Mouse (Mus musculus) cerebellum, adult 9-11 months (tissue): ENCODE data around the gene Nmrk2.

Source experiments
- DNase-seq: peaks from one replicate; pipeline ENCODE4 v3.0.0; 2022

The Nmrk2 gene

GRCm38 (mm10) chr10:81216260-81216659 is 14.4 kb upstream of the Nmrk2 start:
- no peak for DNase-seq

GRCm38 (mm10) chr10:81210154-81210553 is 8.3 kb upstream of the Nmrk2 start:
- DNase-seq, result no peak

- no peak for DNase-seq
Measured at GRCm38 (mm10) chr10:81204137-81204536, 2.3 kb upstream of the Nmrk2 start.

- no peak for DNase-seq
Measured at GRCm38 (mm10) chr10:81202978-81203720, 1.3 kb upstream of the Nmrk2 start.

DNA sequence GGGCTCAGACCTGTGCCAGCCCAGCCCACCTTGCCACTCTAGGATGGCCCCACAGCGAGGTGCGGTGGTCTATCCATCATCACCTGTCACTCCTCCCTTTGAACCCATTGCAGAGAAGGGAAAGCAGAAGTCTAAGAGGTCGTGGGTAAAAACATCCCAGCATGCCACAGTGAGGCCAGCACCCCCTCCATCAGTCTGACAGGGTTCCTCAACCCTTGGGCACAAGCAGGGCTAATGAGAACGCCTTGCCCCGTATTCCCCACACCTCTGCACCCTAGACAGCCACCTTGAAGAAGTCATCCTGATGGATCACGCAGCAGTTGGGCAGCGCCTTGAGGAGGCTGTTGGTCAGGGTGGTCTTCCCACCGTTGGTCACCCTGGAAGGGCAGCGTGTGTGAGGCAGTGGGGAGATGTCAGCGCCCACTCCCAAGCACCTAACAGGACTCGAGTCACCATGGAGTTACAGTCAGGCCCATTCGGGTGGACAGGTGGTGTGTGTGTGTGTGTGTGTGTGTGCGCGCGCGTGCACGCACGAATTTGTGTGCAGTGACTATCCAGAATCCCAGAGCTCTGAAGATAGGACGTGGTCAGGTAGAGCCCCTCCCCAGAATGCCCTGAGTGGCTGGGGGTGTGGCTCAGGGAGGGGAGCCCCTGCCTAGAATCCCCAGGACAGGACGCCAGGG is 1.1 kb downstream of the Nmrk2 start:
- DNase-seq, result no peak

- no peak for DNase-seq
Measured at GRCm38 (mm10) chr10:81200141-81200540, 1.7 kb downstream of the Nmrk2 start.

GRCm38 (mm10) chr10:81198990-81199389 is 2.9 kb downstream of the Nmrk2 start:
- no peak for DNase-seq

DNA sequence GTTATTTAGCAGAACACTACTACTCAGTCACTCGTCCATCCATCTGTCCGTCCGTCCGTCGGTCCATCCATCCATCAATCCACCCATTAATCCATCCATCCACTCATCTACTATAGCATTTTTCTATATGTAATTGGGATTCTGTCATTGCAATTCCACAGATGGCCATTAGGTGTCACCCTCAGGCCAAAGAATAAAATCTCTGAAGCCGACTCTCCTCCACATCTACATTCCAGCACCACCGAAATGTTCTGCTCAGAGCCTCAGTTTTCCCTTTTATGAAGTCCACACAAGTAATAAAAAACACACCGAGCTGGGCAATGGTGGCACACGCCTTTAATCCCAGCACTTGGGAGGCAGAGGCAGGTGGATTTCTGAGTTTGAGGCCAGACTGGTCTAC is 3.6 kb downstream of the Nmrk2 start:
- DNase-seq, result peak; percentile 67

DNA sequence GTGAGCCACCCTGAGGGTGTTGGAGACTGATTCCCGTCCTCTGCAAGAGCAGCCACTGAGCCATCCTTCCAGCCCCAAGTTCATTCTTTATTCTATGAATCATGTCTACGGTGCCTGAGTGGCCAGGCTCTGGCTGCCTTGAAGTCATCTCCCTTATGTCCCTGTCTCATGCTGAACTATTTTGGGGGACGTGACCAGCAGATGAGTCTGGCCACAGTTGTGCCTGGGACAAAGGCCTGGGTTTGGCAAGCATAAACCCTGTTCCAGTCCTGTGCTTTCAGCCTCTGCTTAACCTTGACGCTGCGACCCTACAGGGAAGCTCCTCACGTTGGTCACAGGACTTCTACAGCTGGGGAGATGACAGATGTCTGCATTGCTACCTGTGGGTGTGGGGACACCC is 4.5 kb downstream of the Nmrk2 start:
- no peak for DNase-seq

- peak; percentile 40 for DNase-seq
Measured at GRCm38 (mm10) chr10:81196470-81197065, 5.3 kb downstream of the Nmrk2 start.

DNA sequence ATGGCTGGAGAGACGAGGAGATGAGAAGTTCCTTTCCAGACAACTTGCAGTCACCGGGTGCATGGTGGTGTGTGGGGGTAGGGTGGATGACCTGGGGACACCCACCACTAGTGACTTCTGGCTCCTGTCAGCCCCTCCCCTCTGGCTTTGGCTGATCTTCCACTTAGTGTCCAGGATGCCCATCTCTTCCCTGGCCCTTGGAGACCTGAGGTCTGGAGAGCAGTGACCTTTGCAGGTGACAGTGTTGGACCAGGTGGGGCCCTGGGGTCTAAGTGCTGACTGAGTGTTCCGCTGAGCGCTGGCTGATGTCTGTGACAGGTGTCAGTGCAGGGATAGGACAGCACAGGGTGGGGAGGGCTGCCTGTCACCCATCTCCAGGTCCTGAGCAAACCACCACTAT is 6.6 kb downstream of the Nmrk2 start:
- DNase-seq, result peak; percentile 50

DNA sequence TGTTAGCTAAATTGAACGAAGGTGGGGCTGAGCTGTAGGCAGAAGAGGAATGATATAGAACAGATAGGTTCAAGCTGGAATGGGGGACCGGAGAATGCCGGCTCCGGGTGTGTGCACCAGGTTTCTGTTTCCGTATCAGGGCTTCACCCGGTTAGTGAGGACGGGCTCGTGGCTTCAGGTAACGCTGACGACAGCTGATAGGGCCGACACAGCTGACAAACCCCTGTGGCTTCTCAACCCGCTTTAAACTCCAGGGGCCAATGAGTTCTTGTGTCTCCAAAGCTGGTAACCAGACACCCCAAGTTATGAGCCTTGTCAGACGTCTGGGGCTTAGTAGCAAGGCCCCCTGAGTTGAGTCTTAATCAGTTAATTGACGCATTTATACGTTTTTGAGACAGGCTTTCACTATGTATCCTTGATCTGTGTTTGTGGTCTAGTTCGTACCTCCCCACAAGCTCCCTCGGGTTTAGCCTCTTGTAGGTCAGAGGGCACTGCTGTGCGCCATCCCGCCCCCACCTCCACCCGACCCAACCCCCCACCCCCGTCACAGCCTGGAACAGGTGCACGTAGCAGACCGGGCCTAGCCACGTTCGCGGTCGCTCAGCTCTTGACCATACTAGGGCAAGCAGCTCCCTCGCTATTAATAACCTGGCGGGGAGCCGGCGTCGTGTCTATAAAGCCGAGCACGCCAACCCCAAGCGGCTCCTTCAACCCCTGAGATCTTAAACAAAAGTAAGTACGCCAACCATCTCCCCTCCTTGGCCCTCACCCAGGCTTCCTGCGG is 7.7 kb downstream of the Nmrk2 start:
- DNase-seq, result peak; percentile 72

DNA sequence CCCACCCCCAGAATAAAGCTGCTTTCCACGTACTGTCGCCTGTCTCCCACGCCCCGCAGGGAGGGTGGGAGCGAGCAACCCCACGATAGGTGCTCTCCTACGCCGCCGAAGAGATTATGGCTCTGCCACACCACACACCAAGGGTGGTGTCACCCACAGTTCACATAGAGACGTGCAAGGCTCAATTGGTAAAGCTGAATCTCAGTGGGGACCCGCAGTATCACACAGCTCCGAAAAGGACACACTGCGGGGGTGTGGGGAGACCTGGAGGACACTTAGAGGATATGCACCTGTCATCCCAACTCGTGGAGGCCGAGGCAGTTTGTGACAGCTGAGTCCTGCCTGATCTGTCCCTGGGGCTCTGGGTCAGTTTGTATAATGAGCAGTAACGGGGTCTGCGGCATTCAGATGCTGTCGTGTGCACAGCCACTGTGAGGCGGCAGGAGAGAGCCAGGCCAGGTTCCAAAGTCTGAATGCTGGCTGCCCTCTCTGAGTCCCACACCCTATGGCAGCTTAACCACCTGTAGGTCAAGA is 8.8 kb downstream of the Nmrk2 start:
- DNase-seq, result peak; percentile 79

- peak; percentile 91 for DNase-seq
Measured at GRCm38 (mm10) chr10:81192270-81192967, 9.4 kb downstream of the Nmrk2 start.

DNA sequence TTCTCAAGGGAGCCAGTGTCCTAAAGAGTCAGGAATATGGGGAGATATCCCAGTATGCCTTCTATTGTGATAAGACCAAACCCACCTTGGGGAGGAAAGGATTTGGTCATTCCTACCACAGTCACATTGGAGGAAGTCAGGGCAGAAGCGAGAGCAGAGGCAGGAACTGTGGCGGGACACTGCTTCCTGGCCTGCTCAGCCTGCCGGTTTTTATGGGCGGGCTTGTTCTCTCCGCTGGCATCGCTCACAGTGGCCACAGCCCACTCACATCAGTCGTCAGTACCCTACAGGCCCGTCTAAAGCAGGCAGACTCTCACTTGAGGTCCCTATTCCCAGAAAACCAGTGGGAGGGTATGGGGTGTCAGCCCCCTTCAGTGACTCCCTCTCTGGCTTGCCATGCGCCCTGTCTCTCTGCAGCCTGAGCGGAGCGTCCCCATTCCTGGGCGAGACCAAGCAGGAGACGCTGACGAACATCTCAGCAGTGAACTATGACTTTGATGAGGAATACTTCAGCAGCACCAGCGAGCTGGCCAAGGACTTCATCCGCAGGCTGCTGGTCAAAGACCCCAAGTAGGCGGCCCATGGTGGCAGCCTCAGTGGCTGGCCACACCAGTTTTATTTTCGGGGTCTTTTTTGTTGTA is 10.4 kb downstream of the Nmrk2 start:
- DNase-seq, result peak; percentile 66

DNA sequence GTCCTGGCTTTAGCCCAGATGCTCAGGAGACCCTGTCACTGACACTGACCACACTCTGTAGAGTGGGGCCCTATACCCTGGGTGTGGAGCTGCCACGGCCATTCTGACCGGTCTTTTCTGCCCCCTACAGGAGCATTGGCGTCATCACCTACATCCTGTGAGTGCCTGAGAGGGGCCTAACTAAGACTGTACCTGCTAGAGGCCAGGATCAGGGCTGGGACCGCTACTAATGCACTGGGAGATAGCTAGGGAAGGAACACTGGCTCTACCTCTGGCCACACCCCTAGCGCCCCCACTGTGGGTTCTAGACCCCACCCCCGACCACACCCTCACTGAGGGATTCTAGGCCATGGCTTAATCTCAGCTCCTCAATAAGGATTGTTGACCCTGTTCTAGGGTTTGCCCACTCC is 10.9 kb downstream of the Nmrk2 start:
- DNase-seq, result peak; percentile 66

DNA sequence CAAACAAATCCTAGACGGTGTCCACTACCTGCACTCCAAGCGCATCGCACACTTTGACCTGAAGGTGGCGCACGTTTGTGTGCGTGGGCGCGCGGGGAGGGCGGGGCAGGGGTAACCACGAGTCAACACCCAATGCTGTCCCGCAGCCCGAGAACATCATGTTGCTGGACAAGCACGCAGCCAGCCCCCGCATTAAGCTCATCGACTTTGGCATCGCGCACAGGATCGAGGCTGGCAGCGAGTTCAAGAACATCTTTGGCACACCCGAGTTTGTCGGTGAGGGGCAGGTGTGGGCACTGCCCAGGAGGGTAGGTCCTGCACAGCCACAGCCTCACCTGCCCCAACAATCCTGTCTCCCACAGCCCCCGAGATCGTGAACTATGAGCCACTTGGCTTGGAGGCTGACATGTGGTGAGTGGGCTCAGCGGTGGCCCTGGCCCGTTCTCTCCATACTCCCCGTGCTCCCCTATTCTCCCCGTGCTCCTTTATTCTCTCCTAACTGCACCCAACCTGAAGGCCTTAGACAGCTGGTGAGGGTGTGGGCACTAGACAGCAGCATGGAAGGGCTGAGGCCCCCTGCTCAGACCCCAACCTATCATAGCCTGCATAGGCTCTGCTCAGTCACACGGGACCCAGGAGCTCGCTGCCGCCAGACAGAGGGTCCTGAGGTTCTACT is 11.5 kb downstream of the Nmrk2 start:
- DNase-seq, result peak; percentile 70

DNA sequence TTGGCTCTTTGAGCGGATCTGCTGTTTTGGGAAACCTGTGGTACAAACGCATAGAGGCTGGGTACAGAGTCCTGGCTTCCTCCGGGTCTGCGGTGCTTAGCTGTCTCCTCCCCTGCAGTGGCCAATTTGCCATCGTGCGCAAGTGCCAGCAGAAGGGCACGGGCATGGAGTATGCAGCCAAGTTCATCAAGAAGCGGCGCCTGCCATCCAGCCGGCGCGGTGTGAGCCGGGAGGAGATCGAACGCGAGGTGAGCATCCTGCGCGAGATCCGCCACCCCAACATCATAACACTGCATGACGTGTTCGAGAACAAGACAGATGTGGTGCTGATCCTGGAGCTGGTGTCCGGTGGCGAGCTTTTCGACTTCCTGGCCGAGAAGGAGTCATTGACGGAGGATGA is 12.0 kb downstream of the Nmrk2 start:
- DNase-seq, result no peak

- no peak for DNase-seq
Measured at GRCm38 (mm10) chr10:81187161-81187560, 14.7 kb downstream of the Nmrk2 start.

GRCm38 (mm10) chr10:81184765-81185164 is 17.1 kb downstream of the Nmrk2 start:
- no peak for DNase-seq

GRCm38 (mm10) chr10:81183805-81184204 is 18.0 kb downstream of the Nmrk2 start, which contains the start of gene 4930442H23Rik:
Gene 4930442H23Rik (minus strand): TSS chr10:81183849.
- DNase-seq, result no peak
